Mouse (Mus musculus) c-Kit-positive CD71-positive TER-119-negative erythroid progenitor cells, embryonic 14.5 days (primary cell): Measurements from ENCODE around the gene Fam198b.
"Not testable (repeated sequence)": the region's sequence is repeated elsewhere in the genome, so short reads cannot be mapped to it uniquely, and the experiment has no call there.

Source experiments
- DNase-seq: peaks from one replicate; pipeline ENCODE4 v3.0.0-alpha.2; 2013; ENCODE audit warnings: low read depth

Gene Fam198b

DNA sequence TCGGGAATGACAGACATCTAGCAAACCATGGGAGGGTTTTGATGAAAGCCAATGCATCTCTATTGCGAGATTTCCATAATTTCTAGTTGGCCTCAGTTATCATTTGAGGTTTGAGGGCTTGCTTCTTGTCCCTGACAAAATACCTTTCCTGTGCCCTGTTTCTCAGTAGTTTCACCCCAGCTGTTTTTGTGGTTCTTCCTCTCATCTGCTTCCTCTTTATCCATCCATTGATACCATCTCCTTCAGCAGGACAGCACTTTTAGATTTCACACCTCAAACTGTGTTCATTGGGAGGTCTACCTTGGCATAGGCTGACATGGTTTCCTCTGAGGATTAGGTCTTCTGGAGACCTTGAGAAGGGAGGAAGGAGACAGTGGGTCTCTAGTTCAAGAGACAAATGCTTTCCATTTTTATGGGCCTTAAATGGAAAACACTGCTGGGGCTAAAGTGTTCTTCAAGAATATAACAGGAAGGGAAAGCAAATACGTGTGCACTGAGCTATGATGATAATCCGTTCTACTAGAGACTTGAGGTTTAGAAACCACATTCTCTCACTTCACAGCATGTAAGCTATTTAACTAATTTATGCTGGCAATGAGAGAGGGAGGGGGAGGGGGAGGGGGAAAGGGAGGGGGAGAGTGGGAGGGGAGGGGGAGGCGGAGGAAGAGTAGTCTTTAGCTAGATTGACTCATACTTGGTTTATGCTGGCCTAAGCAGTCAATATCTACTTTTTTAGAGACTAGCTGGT lies 41.8 kb downstream of the Fam198b start:
- DNase-seq = no peak

DNA sequence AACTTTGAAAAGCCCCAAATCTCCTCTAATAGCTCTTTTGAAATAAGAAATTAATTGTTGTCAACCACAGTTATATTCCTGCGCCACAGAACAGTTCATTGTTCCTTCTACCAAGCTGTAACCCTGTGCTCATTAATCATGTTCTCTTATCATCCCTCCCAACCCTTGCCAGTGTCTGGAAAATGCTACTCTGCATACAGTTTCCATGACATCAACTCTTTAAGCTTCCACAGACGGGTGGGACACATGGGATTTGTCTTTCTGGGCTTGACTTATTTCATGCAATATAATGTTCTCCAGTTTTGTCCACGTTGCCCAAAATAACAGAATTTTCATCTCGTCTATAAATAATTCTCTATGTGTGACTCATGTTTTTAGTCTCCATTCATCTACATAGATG lies 42.7 kb downstream of the Fam198b start:
- DNase-seq = no peak

DNA sequence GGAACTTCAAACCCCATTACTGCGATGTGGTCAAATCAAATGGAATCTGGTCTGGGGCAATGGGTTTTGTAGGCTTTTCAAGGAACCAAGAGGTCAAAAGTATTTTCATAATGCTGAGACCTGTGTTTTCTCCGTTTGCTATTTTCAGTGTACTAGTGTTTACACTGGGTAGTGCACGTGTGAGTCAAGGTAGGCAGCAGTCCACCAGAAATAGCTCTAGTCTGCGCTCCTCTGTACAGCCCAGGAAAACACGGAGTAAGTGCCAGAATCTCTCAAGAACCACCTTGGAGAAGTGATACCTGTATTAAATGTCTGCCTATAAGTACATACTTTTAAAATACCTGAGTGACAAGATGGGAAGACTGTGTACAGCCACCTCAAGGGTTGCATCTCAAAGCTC lies 44.1 kb downstream of the Fam198b start:
- no peak for DNase-seq

DNA sequence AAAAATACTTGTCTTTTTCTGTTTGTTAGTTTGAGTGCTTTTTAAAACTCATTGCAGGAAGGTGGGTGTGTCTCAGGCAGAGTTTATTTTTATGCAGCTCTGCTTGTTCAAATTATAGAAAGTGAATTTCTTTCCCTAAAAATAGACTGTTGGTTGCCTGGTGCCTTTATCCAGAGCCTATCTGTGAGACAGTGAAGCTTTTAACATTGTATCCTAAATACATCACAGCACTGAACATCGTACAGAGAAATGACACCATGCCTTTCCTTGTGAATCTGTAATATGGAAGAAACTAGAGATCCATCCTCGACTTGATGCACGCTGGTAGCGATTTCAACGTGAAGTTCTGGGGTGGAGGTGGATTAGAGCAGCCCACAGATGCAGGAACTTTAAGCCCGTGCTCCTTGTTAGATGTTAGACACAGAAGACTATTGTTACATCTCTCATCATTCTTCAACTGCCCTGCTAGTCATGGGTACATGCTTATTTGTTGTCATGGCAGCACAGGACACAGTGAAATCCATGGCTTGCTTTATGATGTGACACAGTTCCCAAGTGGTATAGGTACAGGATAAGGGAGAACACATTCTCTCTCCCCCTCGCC lies 45.9 kb downstream of the Fam198b start:
- no peak for DNase-seq

DNA sequence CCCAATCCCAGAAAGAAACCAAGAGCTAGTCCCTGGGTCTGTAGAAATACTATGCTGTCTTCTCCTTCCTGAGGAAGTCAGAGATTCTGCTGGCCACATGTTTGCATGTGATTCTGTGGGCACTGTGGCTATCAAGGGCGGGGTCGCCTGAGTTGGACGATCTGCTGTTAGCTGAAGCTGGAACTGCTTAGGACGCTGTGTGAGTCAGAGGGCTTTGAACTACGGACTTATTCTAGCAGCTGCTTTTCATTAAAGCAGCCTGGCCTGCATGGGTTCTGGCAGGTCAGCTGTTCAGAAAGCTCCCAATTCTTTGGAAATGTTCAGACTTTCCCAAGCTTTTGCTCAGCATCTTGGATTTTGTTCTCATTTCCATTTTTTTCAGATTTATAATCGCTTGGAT lies 51.9 kb downstream of the Fam198b start:
- no peak for DNase-seq

DNA sequence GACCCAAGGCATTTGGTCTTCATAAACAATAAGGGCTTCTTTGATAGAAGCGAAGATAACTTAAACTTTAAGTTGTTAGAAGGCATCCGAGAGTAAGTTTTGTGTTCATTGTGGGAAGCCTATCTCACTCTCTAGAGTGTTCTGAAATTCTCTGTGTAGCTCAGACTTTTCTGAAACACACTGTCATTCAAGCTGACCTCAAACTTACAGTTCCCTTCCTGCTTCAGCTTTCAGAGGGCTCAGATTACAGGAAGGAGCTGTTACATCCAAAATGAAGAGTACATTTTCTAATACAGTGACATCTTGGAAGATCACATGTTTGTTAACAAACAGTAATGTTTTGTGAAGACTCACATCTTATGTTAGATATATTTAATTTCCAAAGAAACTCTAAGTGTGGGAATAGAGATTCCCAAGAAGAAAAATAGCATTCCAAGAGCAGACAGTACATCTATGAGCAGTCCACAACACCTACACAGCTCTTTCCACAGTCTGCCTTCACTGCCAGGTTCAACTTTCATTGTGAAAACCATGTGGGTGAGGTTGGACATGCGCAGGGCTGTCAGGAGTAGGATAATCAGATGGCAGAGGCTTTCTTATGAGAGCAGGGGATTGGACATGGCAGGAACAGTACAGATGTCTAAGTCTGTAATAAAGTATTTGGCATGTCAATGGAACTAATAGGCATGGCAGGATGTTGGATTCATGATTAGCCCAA lies 52.6 kb downstream of the Fam198b start:
- no peak for DNase-seq

DNA sequence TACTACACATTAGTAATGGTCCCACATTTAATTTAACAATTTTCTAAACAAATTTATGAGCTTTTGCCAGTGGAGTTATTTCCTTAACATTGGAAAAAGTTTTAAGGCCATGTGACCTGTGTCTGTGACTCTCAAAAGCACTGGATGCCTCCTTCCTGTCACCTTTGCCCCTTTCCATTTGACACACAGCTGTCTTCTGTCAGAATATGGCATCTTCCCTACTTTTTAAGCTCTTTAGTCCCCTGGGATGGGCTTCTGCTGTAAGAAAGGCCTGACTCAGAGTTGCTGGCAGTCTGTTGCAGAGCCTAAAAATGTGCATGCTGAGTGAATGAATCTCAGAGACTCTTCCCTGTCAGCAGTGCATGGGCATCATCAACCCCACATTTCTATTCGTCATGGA lies 63.4 kb downstream of the Fam198b start:
- DNase-seq = no peak

DNA sequence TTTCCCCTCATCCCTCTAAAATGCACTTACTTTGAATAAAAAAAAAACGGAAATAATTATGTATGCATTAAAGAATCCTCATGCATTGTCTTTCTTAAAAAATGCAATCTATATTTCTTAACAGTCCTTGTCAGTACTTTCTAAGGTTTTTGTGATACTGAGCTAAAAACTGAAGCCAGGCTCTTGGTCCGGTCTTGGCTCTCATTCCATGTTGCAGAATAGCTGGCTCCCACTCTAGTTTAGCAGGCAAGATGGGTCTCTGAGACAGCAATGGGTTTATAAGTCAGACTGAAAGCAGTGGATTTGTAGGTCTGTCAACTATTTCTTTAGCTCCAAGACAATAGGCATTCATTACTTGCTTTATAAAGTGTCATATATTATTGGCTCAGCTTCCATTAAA lies 63.8 kb downstream of the Fam198b start:
- no peak for DNase-seq

DNA sequence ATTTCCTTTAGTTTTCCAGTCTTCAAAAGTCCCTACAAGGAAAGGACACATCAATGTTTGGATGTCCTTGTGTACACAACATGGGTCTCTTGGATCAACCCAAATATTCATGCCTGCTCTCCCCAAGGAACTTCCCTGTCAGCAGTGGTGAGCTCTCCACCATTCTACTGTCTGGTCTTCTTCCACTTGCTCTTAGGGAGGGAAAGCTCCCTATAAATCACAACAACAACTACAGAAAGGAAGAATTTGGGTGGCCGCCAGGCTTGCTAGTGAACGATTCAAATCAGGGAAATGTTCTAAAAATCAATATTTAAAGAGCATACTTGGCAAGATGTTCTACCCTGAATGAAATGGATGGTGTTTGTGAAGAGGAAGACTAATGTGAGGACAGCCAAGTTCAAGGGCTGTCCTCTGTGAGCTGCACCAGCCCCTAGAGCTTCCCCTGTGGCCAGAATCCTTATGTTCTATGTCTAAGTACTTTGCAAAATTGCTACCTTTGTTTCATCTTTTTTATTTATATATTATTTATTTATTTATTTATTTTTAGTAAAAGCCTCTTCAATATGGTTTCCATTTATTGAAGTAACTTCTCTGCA lies 68.9 kb downstream of the Fam198b start:
- no peak for DNase-seq

DNA sequence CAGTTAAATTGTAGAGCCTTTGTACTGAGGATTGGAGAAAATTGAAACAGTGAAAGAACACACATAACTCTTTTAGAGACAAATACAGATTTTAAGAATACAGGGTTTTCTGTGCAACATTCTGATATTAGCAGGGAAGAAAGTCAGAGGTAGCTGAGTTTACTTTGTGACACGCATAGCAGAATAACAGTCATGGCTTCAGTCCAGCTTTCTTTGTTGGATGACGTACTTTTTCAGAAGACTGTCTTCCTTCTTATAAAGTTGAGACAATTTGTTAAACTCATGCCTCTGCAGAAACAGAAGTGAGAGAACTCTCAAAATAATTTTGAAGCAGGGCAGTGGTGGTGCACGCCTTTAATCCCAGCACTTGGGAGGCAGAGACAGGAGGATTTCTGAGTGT lies 70.9 kb downstream of the Fam198b start:
- DNase-seq = no peak

DNA sequence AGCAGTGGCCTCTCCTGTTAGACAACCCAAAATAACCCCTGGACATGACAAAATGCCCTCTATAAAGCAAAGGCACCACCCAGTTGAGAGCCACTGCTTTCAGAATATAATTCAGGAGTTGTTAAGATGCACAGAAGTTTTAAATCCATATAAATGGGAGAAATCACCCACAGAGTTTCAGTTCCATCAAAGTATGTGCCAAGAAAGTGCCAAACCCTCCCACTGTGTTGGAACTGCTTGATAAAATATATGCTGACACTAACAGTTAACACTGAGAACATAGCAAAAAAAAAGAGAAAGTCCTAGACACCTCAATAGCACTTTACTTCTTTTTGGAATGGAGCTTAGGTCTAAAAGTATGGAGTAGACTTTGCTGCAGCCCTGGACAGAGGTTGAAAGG lies 72.5 kb downstream of the Fam198b start:
- DNase-seq = no peak

DNA sequence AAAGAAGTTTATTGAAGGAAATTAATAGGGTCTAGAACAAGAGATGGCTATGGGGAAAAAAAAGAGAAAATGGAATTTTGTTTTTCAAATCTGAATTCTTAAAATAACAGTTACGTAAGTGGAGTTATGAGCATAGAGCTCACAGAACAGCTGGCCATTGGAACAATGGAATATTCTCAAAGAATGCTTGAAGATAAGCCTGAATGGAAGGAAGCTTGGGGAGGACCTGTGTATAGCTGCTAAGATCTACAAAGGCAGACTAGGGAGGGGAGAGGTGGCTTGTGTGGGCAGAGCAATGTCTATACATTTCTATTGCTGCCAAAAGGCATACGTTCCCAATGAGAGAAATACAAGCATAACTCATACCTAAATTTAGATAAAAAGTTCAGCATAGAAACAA lies 73.4 kb downstream of the Fam198b start:
- DNase-seq = no peak

DNA sequence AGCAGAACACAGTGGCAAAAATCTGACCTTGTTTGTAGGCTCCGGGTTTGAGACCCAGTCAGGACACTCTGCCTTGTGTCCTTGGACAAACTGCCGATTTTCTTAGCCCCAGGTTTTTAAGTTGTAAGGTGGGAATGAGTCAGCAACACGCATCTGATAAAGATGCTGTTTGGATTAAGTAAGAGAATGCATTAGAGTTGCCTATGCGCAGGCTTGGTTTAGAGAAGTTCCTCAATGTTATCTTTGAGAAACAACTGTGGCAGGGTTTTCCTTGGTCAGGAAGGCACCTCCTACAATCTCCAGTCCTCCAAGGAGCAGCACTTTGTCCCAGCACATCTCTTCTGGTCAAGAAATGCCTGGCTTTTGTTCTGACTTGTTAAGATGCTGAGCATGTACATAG lies 82.4 kb downstream of the Fam198b start:
- DNase-seq = no peak

DNA sequence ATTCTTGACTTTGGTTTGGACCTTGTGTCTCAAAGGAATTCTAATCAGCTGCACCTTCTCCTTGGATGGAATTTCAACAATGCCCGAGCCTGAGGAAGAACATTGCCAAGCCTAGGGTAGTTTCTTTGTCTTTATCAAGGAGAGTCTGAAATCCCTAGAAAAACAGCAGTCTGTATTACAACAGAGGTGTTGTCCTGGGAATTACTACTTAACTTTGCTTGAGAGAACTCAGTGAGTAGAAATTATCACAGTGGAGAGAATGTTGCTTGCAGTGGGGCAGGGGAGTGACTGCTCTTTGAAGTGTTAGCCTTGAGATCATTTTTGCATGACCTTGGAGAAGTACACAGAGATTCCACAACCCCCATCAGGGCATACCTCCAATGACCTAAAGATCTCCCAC lies 83.0 kb downstream of the Fam198b start:
- no peak for DNase-seq

DNA sequence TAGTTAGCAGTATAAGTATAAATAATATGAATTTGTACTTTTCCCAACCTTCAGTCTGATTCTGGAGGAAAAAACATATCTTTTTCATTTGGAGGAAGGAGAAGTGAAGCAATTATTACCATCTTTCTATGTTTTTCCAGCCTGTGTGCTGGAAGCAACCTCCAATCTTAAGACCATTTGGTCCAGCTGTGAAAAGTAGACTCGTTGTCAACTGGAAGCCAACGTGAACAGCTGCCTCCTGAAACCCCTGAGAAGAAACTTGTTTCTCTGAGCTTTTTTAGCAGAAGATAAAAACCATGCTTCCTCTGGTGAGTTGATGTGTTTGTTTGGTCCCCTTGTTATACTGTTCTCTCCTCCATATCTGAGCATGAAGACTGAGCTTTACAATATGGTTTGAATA lies 84.1 kb downstream of the Fam198b start:
- no peak for DNase-seq

DNA sequence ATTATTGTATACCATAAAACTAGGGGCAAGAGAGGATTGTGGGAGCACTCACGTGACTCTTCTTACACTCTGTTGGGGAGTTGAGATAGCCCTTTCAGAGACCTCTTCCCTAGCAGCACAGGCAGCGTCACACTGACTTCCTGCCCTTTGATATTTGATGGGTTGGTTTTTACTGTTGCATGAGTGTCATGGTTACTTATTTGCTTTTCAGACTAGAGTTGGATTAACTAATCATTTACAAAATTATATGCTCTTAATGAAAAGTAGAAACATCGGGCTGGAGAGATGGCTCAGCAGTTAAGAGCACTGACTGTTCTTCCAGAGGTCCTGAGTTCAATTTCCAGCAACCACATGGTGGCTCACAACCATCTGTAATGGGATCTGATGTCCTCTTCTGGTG lies 85.2 kb downstream of the Fam198b start:
- DNase-seq = not testable (repeated sequence)

DNA sequence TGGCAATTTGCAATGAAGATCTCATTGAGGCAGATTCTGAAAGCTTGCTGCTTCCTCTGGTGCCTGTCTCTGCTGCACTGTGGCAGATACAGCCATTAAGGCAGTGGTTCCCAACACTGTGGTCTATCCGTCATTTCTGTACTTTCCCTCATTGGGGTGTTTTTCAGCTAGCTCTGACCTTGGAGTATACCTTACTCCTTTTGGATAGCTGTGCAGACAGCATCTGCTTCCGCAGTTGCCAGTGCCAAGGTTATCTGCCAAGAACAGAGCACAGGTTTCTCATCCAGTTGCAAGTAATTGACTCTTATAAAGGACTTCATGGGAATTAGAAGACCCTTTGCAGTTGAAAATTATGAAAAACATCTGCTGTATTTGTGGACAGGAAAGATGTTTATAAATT lies 85.7 kb downstream of the Fam198b start:
- DNase-seq = no peak

DNA sequence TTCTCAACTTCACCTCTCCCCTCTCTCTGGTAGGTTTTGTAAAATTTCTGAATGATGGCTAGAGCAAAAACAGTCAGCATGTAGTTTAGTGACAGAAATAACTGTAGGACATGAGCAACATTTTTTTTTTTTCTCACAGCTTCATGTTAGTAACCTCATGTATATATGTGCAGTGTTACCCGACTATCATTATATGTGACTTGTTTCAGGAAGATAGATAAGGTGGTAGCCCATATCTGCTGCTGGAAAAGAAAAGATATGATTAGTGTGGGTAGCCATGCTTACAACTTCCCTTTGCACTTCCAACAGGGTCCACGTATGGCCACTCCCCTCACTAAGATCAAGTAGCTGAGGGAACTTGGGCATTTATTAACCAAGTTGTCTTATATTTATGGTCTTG lies 86.2 kb downstream of the Fam198b start:
- DNase-seq = no peak

DNA sequence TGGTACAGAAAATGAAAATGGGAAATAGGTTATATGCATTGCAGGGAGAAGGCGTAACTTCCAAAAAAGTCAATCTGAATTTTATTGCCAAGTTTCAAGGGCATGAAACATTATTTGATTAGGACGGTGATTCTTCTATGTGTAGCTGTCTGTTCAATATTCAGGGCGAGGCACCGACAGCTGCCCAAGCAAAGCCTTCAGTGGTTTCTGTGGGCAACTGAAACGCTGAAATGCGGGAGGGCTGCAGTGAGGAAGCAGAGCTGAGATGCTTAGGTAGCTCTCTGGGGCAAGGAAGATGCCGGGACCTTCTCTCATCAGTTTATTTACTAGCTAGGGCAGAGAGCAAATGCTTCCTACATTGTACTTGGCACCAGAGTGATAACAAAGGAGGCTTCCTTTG lies 87.2 kb downstream of the Fam198b start:
- DNase-seq = no peak

DNA sequence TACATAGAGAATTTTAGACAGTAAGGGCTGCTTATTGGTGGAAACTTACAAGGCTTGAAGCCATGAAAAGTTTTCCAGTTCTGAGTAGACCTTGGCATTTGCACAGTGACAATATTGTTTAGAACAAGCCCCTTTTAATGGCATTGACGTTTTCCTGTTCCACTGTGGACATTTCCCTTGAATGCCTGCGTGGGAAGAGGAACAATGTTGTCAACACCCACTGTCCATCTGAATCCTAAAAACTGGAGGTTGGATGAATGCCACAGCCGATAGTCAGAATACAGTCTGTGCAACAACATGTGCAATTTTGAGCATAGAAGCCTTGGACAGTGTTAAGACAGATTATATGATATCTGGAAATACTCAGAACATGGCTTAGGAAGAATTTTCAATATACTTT lies 92.5 kb downstream of the Fam198b start:
- no peak for DNase-seq

DNA sequence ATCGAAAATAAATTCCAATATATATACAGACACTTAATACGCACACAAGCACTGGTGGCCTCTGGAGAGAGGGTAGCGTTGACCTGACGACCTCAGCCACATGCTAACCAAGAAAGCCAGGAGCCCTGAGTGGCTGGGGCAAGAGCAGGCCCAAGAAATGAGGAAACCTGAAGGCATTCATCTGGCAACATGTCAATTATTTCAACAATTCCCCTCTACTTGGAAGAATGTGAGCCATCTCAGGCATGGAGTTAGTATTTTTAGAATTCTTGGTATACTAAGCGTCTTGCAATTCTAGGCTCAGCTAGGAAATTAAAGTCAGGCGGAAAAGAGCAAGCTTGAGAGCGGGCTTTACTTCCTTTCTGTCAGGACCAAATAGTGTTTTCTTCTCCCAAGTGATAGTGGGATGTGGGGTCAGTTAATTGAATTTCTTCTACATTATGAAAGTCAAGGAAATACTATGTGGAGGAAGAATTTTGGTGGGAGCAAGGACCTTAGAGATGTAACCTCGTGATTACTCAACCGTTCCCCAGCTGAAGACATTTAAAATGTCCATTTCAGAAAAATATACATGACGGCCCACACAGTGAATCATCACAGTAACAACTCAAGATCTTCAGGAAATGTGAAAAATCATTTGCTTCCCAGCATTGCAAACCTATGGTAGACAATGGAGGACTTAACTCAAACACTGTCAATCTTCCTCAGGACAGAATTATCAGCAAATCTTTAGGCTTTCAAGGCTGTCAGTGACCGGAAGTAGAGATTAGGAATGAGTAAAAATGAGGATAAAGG lies 93.5 kb downstream of the Fam198b start:
- no peak for DNase-seq

DNA sequence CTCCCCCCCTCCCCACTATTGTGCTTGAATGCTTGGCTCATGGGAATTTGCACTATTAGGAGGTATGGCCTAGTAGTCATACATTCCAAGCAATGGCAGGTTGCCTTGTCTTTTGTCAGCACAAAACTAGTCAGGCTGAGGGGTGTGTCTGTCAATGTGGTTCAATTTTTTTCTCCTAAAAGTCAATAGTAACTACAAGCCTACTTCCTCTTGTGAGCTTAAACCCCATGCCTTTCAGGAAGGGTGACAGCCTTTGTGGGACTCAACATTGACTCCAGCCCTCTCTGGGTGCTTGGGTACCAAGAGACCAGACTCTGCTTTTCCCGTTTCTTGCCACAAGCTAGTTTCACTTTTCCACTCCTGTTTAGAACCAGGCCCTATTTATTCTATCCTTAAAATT lies 96.4 kb downstream of the Fam198b start:
- no peak for DNase-seq
